Mouse (Mus musculus): ENCODE measurements around the gene Kif4. TPM values are rescaled to one million over a fixed set of nuclear protein-coding genes. Genes with fewer than 3 reads are reported as not detected.

Kif4 gene
- polyA plus RNA-seq, 1 experiment from 2014 or later = 13.3 TPM

Other genes with a start within 250 kb of the Kif4 start
- gene Otud6a, start 196.7 kb upstream of the Kif4 start, polyA plus RNA-seq (2015; fragmentation: Nextera tagmentation; extraction: Ambion mirVana) = not detected in 2 replicates
- 0.20 and 0.24 TPM in 2 replicates for gene Awat2, start 183.0 kb upstream of the Kif4 start, polyA plus RNA-seq (2015; fragmentation: Nextera tagmentation; extraction: Ambion mirVana)
- 26.4 and 28.9 TPM in 2 replicates for gene Igbp1, start 131.4 kb upstream of the Kif4 start, polyA plus RNA-seq (2015; fragmentation: Nextera tagmentation; extraction: Ambion mirVana)
- gene Dgat2l6, start 100.9 kb upstream of the Kif4 start, polyA plus RNA-seq (2015; fragmentation: Nextera tagmentation; extraction: Ambion mirVana) = not detected in 2 replicates
- gene Awat1, start 53.5 kb upstream of the Kif4 start, polyA plus RNA-seq (2015; fragmentation: Nextera tagmentation; extraction: Ambion mirVana) = not detected in 2 replicates
- gene P2ry4, start 30.9 kb upstream of the Kif4 start, polyA plus RNA-seq (2015; fragmentation: Nextera tagmentation; extraction: Ambion mirVana) = not detected in 2 replicates
- not detected in 2 replicates for gene Arr3, start 20.2 kb upstream of the Kif4 start, polyA plus RNA-seq (2015; fragmentation: Nextera tagmentation; extraction: Ambion mirVana)
- gene Pdzd11, start 831 bp downstream of the Kif4 start, polyA plus RNA-seq (2015; fragmentation: Nextera tagmentation; extraction: Ambion mirVana) = 101 and 117 TPM in 2 replicates
- gene Gdpd2, start 104.1 kb downstream of the Kif4 start, polyA plus RNA-seq (2015; fragmentation: Nextera tagmentation; extraction: Ambion mirVana) = 10.7 and 15.1 TPM in 2 replicates
- 10.5 and 11.2 TPM in 2 replicates for gene Dlg3, start 142.0 kb downstream of the Kif4 start, polyA plus RNA-seq (2015; fragmentation: Nextera tagmentation; extraction: Ambion mirVana)